Mouse (Mus musculus) embryo, embryonic 11 days (tissue): Measurements from ENCODE around the gene Mfsd2a.

Source experiments
- DNase-seq: peaks from one replicate; pipeline ENCODE4 v3.0.0-alpha.2; 2015

The Mfsd2a gene

DNA sequence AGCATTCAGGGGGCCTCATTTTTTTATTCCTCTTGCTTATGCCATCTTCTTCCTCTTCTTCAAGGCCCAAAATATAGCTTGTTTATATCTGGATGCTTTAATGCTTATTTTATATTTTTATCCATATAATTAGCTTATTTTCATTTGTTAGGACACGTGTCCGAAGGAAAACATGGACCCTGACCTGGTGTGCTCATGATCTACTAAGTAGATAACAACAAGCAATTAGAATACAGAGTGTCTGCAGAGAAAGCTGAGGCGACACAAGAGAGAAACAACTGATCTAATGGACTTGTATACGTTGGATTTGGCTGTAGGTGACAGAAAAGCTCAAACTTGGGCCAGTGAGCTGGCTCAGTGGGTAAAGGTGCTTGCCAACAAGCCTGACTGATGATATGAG is 15.9 kb upstream of the Mfsd2a start:
- DNase-seq, result no peak

GRCm38 (mm10) chr4:122974976-122975520 is 14.1 kb upstream of the Mfsd2a start:
- DNase-seq, result no peak

DNA sequence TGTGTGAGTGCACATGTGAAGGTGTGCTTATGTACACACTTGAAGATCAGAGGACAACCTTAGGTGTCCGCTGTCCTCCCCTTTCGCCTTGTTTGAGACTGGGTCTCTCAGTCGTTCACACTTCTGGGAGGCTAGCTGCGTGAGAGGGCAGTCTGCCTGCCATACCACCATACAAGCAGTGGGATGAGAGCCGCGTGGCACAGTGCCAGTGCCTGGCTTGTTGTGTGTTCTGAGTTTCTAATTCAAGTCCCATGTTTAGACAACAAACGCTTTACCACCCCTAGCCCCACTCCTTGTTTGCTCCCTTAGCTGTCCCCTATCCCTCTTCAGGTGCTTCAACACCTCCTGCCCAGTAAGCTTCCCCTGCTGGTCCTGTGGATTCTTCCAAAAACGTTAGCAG is 11.1 kb upstream of the Mfsd2a start:
- DNase-seq, result no peak

- no peak for DNase-seq
Measured at GRCm38 (mm10) chr4:122971646-122972045, 10.7 kb upstream of the Mfsd2a start.

DNA sequence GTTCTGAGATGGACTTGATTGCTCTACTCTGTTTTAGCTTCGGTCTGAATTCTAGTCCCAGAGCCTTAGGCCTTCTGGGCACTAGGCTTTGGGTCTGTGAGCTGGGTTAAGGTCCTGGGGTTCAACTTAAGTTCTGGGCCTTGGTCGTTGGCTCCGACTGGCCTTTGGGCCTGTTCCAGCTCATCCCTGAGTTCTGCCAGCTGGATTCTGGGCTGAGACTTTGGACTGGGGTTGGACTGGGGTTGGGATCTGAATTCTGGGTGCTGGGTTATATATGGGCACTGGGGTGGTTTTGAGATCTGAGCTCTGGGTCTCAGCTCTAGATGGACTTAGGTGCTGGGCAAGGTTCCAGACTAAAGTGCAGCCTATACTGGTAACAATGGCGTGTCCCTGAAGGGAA is 10.2 kb upstream of the Mfsd2a start:
- no peak for DNase-seq

- no peak for DNase-seq
Measured at GRCm38 (mm10) chr4:122968106-122968505, 7.1 kb upstream of the Mfsd2a start.

DNA sequence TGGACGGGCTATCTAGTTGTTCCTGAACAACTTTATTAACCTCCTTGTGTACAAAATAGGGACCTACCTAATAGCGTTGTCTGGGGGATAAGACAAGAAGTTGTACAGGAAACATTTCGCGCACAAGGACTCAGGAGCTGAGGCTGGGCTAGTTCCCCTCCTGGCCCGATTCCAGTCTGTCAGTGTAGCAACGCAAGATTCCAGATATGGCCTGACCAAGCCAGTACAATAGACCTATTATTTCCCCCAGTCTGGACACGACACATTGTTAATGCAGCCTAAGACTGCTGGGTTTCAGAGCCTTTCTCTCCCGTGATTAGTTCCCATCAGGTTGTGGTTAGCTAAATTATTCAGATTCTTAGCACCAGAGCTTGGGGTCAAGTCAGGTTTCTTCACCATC is 1.8 kb upstream of the Mfsd2a start:
- DNase-seq, result peak; percentile 46

DNA sequence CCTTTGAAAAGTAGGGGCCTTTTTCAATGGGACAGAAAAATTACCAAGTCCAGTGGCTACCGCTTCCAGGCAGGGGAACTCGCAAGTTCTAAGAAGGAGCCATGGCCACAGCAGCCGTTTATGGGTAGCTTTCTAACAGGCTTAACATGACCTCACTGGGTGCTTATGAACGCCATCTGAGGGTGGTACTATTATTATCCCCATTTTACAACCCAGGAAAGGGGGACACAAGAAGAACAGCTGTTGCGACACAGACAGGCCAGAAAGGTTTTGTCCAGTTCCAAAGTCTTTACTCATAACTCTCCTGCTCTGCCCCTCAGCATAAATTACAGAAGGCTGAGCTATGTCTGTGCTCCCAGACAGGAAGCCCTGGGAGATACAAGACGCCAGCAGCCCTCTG is 601 bp upstream of the Mfsd2a start:
- peak; percentile 39 for DNase-seq

- peak; percentile 81 for DNase-seq
Measured at GRCm38 (mm10) chr4:122960321-122961099, 478 bp downstream of the Mfsd2a start.

DNA sequence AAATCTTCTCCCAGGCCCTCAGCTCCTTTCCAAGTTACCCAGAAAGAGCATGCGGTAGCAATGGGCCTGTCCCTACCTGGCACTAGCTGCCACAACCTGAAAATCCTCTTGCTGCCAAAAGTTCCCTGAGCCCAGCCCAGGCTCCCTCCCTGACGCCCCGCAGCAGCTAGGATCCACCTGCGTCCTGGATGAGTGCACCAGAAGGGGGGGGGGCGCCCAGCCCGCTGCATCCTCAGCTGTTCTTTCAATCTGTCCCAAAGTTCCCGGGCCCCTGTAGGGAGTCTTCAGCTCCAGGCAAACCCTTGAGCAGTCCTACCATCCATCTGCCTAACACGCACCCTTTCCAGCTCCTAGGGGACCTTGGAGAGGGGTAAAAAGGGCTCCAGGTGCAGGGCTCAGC is 1.2 kb downstream of the Mfsd2a start:
- DNase-seq, result peak; percentile 36

- DNase-seq, result no peak
Measured at GRCm38 (mm10) chr4:122958491-122959031, 2.4 kb downstream of the Mfsd2a start.

DNA sequence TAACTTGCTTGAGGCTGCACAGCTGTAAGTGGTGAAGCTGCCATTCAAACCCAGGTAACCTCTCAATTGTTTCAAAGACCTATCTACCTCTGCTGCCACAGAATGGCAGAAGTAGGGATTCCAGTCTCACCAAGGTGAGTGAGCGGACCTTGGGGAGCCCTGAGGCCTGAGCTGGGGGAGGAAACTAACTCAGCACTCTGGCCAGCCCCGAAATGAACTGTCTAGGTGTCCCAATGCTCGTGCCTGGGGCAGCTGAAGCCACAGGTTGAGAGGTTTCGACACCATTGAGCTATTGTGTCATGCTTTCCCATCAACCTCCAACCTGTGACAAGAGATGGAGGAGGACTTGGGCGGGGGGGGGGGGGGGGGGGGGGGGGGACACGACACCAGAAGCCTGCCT is 4.7 kb downstream of the Mfsd2a start:
- no peak for DNase-seq

- peak; percentile 94 for DNase-seq
Measured at GRCm38 (mm10) chr4:122955412-122956136, 5.4 kb downstream of the Mfsd2a start.

DNA sequence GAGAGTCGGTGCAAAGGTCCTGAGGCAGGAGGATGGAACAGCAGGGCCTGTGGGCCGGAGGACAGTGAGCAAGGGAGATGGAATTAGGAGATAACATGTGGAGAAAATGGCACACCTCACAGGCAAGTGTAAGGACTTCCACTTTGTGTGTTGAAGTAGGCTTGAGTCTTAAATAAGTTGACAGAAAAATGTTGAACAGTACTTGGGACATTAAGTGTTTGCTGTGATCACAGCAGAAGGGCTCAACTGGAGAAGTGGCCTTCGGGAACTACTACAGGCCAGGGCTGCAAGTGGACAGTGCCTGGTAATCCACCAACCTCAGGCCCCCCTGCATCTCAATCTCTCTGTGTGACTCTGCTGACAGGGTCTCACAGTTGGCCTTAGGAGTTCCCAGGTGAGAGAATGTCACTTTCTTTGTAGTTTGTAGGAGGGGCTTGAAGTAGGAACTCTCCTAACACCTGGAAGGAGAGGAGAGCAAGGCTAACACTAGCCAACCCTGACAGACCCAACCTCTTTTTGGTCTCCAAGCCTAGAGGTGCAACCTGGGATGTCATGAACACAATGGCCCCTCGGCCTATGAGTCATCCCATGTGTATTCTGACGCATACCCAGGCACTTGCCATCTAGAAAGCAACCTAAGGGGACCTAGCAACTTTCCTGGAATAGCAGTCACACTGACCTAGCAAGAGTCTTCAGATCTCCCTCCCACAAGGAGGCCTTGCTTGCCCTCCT is 6.1 kb downstream of the Mfsd2a start:
- DNase-seq, result no peak

GRCm38 (mm10) chr4:122949096-122949495 is 11.9 kb downstream of the Mfsd2a start:
- DNase-seq, result no peak

GRCm38 (mm10) chr4:122947223-122947622 is 13.8 kb downstream of the Mfsd2a start:
- DNase-seq, result no peak

DNA sequence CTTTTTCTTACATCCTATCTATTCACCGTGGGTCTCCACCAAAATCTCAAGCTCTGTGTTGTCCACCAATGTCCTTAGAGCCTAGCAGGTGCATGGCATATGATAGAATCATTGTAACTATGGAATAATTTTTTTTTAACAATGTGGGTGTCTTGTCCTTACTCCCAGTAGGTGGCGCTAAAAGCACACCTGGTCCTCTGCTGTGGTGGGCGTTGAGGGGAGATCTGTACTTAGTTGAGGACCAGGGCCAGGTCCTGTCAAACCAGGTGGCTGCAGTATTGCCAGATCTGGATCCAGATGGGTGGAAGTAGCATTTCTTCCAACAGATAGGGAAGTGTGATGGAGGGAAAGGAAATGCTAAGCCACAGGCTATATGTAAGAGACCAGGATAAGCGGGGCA is 16.6 kb downstream of the Mfsd2a start:
- peak; percentile 77 for DNase-seq

DNA sequence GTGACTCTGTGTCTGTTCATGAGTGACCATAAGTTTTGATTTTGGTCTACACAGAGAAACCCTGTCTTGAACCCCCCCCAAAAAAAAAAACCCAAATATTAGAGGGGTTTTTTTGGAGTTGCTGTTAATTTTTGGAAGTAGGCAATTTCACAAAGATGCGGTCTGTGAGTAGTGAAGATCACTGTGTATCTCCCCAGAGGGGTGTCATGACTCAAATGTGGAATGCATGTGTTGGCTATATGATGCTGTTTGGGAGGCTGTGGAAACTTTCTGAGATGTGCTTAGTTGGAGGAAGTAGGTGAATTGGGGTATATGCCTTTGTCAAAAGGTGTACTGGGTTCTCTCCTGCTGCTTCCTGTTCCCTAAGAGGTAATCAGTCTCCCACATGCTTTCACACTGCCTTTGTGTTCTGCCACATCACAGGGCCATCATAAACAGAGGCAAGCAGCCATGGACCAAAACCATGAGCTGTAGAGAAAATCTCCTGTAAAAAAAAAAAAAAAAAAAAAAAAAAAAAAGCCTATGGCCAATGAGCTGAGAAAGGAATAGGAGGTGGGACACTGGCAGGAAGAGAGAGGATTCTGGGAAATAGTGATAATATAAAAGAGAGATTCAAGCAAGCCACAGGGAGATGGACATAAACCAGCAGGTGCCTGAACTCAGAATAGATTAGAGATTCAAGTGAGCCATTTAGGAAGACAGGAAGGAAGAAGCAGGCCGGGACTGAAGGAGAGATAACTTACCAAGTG is 21.8 kb downstream of the Mfsd2a start:
- DNase-seq, result no peak

DNA sequence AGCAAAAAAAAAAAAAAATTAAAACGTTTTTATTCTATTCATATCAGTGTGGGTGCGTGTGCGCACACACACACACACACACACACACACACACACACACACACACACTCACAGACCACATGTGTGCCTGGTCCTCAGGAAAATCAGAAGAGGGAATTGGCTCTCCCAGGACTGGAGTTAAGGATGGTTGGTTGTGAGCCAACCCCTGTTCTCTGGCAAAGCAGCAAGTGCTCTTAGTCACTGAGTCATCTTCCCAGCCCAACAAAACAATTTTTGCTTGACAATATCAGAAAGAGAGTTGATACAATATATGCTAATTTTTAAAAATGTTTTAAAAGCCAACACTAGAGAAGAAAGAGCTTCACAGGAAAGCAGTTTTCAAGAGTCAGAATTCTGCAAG is 23.5 kb downstream of the Mfsd2a start:
- DNase-seq, result no peak

DNA sequence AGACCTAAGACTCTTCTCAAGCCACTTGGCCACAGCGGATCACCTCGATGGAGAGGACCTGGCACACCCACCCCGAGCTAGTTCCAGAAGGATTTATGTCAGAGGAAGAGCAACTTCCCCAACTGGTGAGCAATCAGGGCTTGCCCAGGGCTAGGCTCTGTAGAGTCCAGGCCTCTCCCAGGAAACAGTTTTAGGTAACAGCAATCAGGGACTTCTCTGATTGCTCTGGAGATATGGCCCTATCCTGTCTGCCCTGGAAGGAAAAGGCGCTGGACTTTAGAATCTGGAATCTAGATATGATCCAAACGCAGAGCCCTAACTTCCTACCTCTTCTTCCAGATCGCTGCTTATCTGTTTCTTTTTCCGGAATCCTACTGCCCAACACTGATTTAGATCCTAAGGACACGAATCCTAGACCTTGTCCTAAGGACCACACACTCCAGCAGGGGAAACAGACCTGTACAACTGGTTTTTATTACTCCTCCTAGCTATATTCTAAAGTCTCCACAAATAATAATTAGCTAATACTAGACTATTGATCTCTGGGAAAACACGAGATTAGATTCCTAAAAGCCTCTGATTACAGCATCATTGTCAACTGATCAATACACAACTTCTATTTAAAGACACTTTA is 25.4 kb downstream of the Mfsd2a start:
- no peak for DNase-seq

- no peak for DNase-seq
Measured at GRCm38 (mm10) chr4:122933857-122934256, 27.1 kb downstream of the Mfsd2a start.

GRCm38 (mm10) chr4:122933051-122933591 is 27.9 kb downstream of the Mfsd2a start:
- no peak for DNase-seq
